Mouse (Mus musculus) forebrain, embryonic 11.5 days (tissue): ENCODE measurements around the gene Dynlt1b. TPM values are rescaled to one million over a fixed set of nuclear protein-coding genes. Genes with fewer than 3 reads are reported as not detected.
"Not testable (repeated sequence)": the region's sequence is repeated elsewhere in the genome, so short reads cannot be mapped to it uniquely, and the experiment has no call there.

Experiments
- ATAC-seq: fragments of 200-750 bp; cut with Nextera tagmentation; replicated peaks from 2 replicates; pipeline ENCODE4 v1.8.0; 2017; ENCODE audit warnings: moderate TSS enrichment; ENCODE audit not compliant: low FRiP score
- DNase-seq: peaks from one replicate; pipeline ENCODE4 v3.0.0-alpha.2; 2017; ENCODE audit warnings: low spot score
- H3K27ac ChIP-seq: fragments of 300-500 bp; sonication (generic); 2 replicates; pipeline ENCODE4 v1.5.1; 2014; ENCODE audit warnings: low read depth, low read length
- H3K27me3 ChIP-seq: fragments of 300-500 bp; sonication (generic); 2 replicates; pipeline ENCODE4 v1.6.1; 2014; ENCODE audit warnings: mild to moderate bottlenecking, low read length, mixed read lengths; ENCODE audit not compliant: control insufficient read depth, insufficient read depth
- H3K36me3 ChIP-seq: fragments of 300-500 bp; sonication (generic); 2 replicates; pipeline ENCODE4 v1.6.1; 2014; ENCODE audit warnings: mild to moderate bottlenecking, low read length, moderate library complexity, mixed read lengths; ENCODE audit not compliant: control insufficient read depth, insufficient read depth
- H3K4me1 ChIP-seq: fragments of 300-500 bp; sonication (generic); replicated peaks from 2 replicates; pipeline ENCODE4 v1.6.1; 2014; ENCODE audit warnings: low read length, mixed read lengths; ENCODE audit not compliant: control insufficient read depth, insufficient read depth
- H3K4me2 ChIP-seq: fragments of 300-500 bp; sonication (generic); 2 replicates; pipeline ENCODE4 v1.6.1; 2014; ENCODE audit warnings: low read depth, mild to moderate bottlenecking, low read length, moderate library complexity, mixed read lengths; ENCODE audit not compliant: severe bottlenecking
- H3K4me3 ChIP-seq: fragments of 300-500 bp; sonication (generic); 2 replicates; pipeline ENCODE4 v1.5.1; 2014; ENCODE audit warnings: low read depth, low read length
- H3K9ac ChIP-seq: fragments of 300-500 bp; sonication (generic); 2 replicates; pipeline ENCODE4 v1.6.1; 2014; ENCODE audit warnings: low read length
- H3K9me3 ChIP-seq: fragments of 300-500 bp; sonication (generic); 2 replicates; pipeline ENCODE4 v1.6.1; 2016; ENCODE audit warnings: low read length, mixed read lengths; ENCODE audit not compliant: control insufficient read depth
- WGBS: fragments of 180-500 bp; shearing (Covaris S2); extraction: QIAGEN DNeasy Blood & Tissue Kit; methylation state at CpG from one replicate; pipeline ENCODE4 v1.1.7; 2014; 5-methylcytosine and 5-hydroxymethylcytosine counted together
- polyA plus RNA-seq: library from polyadenylated mRNA; unstranded; fragments of >200 nt; fragmentation: Nextera tagmentation; extraction: Ambion mirVana; gene quantifications from 2 replicates; pipeline ENCODE4 v1.2.1, GENCODE M21; 2014

Dynlt1b gene
- polyA plus RNA-seq, result 530 and 544 TPM in 2 replicates

DNA sequence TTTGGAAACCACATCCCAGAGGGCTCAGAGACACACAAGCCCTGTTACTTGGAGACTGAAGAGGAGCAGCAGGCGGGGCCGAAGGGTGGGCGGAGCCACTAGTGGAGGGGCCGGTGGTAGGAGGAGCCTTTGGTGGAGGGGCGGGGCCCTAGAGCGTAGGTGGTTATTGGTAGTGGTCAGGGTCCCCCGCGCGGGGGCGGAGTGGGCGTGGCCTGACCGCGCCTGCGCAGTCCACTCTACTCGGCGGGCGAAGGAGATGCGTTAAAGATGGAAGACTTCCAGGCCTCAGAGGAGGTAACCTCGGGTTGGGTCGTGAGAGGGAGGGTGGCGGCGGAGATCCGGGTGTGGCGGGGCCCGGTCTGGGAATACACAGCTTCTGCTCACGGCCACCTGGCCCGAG is at the start of gene Dynlt1b:
Gene Dynlt1b, plus strand, starts transcription at position 168 of the 400 bp plus-strand sequence.
- ATAC-seq (peak; percentile 98), DNase-seq (peak; percentile 100)
- not testable (repeated sequence) for H3K4me1 ChIP-seq, H3K9me3 ChIP-seq, H3K27me3 ChIP-seq, H3K36me3 ChIP-seq
- H3K4me3 ChIP-seq, result peak within 1 kb of the TSS; percentile 52
- H3K27ac ChIP-seq, result peak within 1 kb of the TSS; percentile 32; the same call in 1 of the 2 replicates
- H3K4me2 ChIP-seq, result peak within 1 kb of the TSS; percentile 44
- WGBS, result under 1% methylated on average over 27 of the region's 27 CpGs
- H3K9ac ChIP-seq, result peak within 1 kb of the TSS; percentile 75

DNA sequence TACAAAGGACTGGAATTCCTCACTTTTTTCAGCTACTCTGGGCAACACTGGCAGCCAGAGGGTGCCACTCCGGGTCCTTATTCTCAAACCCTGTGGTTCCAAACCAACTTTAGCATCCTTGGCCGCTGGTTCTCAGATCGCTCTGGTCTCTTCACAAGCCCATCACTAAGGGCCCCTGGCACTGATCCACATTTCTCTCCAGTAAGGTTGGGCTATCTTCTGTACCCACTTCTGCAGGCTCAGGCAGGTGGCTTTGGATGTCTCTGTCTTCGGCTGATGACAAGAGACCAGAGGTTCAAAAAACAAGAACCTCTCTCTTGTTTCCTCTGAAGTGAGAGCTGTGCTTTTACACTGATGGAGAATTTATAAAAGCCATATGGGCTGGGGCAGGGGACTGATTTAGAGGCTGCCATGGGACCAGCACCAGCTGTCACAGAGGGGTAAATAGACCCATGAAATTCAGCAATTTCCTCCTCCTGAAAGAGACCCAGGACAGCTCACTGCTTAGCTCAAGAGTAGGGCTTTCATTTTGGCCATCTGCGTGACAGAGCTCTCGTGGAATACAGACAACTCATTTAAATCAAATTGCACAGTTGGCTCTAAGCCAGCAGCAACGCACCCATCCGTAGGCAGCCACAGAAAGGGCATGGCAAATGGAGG is 49.6 kb upstream of the Dynlt1b start:
- not testable (repeated sequence) for H3K36me3 ChIP-seq, H3K27me3 ChIP-seq, H3K4me3 ChIP-seq, H3K9ac ChIP-seq, H3K4me2 ChIP-seq, H3K9me3 ChIP-seq, H3K4me1 ChIP-seq, DNase-seq, H3K27ac ChIP-seq
- 86% methylated on average over 1 of the region's 8 CpGs for WGBS
- ATAC-seq, result 0 out of 2 replicates have a peak, but pooled peaks have one; percentile 44

DNA sequence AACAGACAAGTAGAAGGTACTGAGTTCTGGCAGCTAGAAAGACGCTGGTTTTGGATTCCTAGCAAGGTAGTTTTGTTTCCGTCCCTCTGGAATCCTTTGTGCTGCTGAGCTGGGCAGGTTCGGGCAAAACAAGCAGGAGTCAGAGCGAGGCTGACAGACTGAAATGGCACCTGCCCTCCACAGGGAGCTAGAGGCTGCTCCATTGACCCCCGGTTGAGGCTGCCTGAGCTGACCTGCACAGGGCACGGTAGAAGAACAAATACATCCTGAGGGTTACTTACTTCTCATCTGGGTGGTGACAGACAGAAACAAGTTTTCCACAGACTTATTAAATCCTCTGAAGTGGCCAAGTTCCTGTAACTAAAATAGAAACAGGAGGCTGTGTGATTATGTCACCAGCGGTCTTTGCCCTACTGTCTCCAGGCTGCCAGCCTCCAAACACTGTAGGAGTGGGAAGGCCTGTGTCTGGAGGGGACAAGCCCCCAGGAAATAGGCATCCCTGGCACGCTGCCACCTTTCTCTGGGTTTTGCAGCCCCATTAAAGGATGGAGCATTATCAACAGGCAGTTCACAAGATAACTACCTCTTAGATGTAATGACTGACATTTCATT is 48.7 kb upstream of the Dynlt1b start:
- H3K4me2 ChIP-seq, H3K9me3 ChIP-seq, H3K4me3 ChIP-seq, H3K27me3 ChIP-seq, H3K36me3 ChIP-seq, ATAC-seq, H3K27ac ChIP-seq, DNase-seq, H3K4me1 ChIP-seq, H3K9ac ChIP-seq: not testable (repeated sequence)
- no CpG with 5 or more reads among the region's 8 CpGs for WGBS

DNA sequence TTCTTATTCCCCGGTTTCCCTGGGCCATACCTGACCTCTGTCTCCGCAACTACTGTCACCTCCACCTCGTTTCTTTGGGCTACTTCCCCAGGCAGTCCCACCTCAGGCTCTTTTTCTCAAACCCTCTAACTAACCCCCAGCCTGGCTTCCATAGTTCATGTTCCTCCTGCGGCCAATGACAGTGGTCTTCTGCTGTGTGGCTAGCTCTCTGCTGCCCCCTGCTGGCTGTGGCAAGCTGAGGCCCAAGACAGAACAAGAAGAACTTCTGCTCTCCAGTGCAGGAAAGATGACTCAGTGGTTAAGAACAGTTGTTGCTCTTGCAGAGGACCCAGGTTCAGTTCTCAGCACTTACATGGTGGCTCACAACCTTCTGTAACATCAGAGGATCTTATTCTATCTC is 43.0 kb upstream of the Dynlt1b start:
- not testable (repeated sequence) for H3K27me3 ChIP-seq, H3K9me3 ChIP-seq, H3K27ac ChIP-seq, H3K4me1 ChIP-seq, H3K36me3 ChIP-seq, DNase-seq, H3K4me2 ChIP-seq, H3K4me3 ChIP-seq, H3K9ac ChIP-seq
- no CpG with 5 or more reads among the region's 4 CpGs for WGBS
- ATAC-seq, result peak; percentile 77

DNA sequence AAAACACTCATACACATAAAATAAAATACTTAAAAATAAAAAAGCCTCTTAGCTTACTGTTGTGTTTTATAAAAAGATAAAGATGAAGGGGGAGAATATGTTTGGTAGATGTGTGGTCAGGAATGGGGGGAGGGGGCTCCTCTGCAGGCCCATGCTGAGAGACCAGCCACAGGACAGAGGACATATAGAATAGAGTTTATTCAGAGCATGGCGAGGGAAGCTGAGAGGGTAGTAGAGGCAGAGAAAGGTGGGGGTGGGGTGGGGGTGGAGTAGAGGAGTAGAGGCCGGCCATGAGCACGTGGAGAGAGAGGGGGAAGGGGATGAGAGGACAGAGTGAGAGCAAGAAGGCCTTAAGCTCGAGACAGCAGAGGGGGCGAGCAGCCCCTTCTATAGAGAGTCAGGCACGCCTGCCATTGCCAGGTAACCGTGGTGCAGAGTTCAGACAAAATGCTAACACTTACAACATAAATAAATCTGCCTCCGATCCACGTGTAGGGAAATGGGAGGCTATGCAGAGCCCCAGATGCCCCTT is 42.5 kb upstream of the Dynlt1b start:
- not testable (repeated sequence) for H3K9ac ChIP-seq, H3K4me2 ChIP-seq, H3K36me3 ChIP-seq, H3K4me1 ChIP-seq, H3K4me3 ChIP-seq, DNase-seq, H3K27me3 ChIP-seq, H3K27ac ChIP-seq, H3K9me3 ChIP-seq, ATAC-seq
- whole genome bisulfite sequencing, result no CpG with 5 or more reads among the region's 9 CpGs

DNA sequence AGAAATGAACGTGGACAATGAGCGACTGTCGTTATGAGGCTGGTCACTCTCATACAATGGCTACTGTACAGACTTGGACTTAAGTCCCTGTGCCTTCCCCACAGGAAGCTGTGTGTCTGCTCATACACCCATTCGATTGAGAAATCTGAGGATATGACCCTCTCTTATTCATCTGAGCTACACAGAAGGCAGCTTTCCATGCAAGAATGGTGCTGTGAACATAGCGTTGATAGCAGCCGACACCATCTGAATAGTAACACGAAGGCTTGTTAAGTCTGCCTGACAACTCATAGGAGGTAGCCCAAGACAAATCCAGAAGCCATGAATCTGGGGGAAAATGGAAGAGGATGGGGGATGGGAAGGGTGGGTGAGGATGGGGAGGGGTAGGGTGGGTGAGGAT is 40.4 kb upstream of the Dynlt1b start:
- not testable (repeated sequence) for DNase-seq, H3K27ac ChIP-seq, H3K4me2 ChIP-seq, H3K4me3 ChIP-seq, H3K27me3 ChIP-seq, H3K4me1 ChIP-seq, H3K9ac ChIP-seq, H3K9me3 ChIP-seq, H3K36me3 ChIP-seq, ATAC-seq
- WGBS, result 84% methylated on average over 2 of the region's 7 CpGs

DNA sequence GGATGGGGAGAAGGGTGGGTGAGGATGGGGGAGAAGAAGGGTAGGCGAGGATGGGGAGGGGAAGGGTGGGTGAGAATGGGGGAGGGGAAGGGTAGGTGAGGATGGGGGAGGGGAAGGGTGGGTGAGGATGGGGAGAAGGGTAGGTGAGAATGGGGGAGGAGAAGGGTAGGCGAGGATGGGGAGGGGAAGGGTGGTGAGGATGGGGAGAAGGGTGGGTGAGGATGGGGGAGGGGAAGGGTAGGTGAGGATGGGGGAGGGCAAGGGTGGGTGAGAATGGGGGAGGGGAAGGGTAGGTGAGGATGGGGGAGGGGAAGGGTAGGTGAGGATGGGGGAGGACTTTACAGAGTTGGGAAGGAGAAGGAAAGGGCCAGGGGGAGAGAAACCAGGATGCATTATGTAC is 39.2 kb upstream of the Dynlt1b start:
- H3K27me3 ChIP-seq, H3K4me2 ChIP-seq, ATAC-seq, H3K4me1 ChIP-seq, H3K4me3 ChIP-seq, H3K27ac ChIP-seq, H3K36me3 ChIP-seq, H3K9me3 ChIP-seq, H3K9ac ChIP-seq: not testable (repeated sequence)
- peak; percentile 46 for DNase-seq
- WGBS, result 97% methylated on average over 1 of the region's 2 CpGs

DNA sequence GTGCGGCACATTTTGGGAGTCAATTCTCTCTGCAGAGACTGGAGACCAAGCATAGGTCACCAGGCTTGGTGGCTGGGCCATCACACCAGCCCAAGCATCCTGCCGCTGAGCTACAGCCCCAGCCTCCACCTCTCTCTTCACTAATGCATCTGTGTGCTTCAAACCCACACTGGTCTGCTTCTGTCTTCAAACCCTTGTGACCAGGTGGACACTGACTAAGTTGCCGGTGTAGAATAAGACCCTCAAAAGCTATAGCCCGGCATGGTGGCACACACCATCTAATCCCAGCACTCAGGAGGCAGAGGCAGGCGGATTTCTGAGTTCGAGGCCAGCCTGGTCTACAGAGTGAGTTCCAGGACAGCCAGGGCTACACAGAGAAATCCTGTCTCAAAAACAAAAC is 38.2 kb upstream of the Dynlt1b start:
- not testable (repeated sequence) for H3K27me3 ChIP-seq, H3K4me1 ChIP-seq, H3K36me3 ChIP-seq, H3K9ac ChIP-seq, H3K9me3 ChIP-seq, H3K27ac ChIP-seq, H3K4me2 ChIP-seq, ATAC-seq, H3K4me3 ChIP-seq
- DNase-seq, result peak; percentile 48
- 89% methylated on average over 5 of the region's 6 CpGs for WGBS
